Mouse (Mus musculus) hindbrain, postnatal 0 days (tissue): ENCODE measurements around the gene Treml2. TPM values are rescaled to one million over a fixed set of nuclear protein-coding genes. Genes with fewer than 3 reads are reported as not detected.
A peak's percentile ranks its signal among the peaks of the same experiment; 100 is the strongest.

Experiments used
- ATAC-seq: fragments of 200-750 bp; cut with Nextera tagmentation; 2 replicates; pipeline ENCODE4 v1.8.0; 2017; ENCODE audit warnings: mild to moderate bottlenecking, moderate TSS enrichment, moderate library complexity
- DNase-seq: peaks from one replicate; pipeline ENCODE4 v3.0.0-alpha.2; 2015; ENCODE audit warnings: low spot score
- H3K27ac ChIP-seq: fragments of 300-500 bp; sonication (generic); 2 replicates; pipeline ENCODE4 v1.5.1; 2014; ENCODE audit warnings: mild to moderate bottlenecking
- H3K27me3 ChIP-seq: fragments of 300-500 bp; sonication (generic); 2 replicates; pipeline ENCODE4 v1.6.1; 2014; ENCODE audit warnings: low read length, mixed read lengths; ENCODE audit not compliant: insufficient read depth
- H3K36me3 ChIP-seq: fragments of 300-500 bp; sonication (generic); 2 replicates; pipeline ENCODE4 v1.6.1; 2014; ENCODE audit warnings: low read length, mixed read lengths; ENCODE audit not compliant: insufficient read depth
- H3K4me1 ChIP-seq: fragments of 300-500 bp; sonication (generic); 2 replicates; pipeline ENCODE4 v1.6.1; 2014; ENCODE audit warnings: antibody characterized with exemption, low read length, mixed read lengths; ENCODE audit not compliant: insufficient read depth
- H3K4me2 ChIP-seq: fragments of 300-500 bp; sonication (generic); 2 replicates; pipeline ENCODE4 v1.6.1; 2014; ENCODE audit warnings: low read depth, mild to moderate bottlenecking, low read length, moderate library complexity, mixed read lengths
- H3K4me3 ChIP-seq: fragments of 300-500 bp; sonication (generic); 2 replicates; pipeline ENCODE4 v1.5.1; 2014; ENCODE audit warnings: low read length
- H3K9ac ChIP-seq: fragments of 300-500 bp; sonication (generic); replicated peaks from 2 replicates; pipeline ENCODE4 v1.6.1; 2014; ENCODE audit warnings: mild to moderate bottlenecking, low read length, moderate library complexity, mixed read lengths
- H3K9me3 ChIP-seq: fragments of 300-500 bp; sonication (generic); 2 replicates; pipeline ENCODE4 v1.6.1; 2016; ENCODE audit warnings: low read length, mixed read lengths
- CTCF ChIP-seq: IDR thresholded peaks from 2 replicates; pipeline ENCODE4 v1.5.1; 2016; ENCODE audit warnings: antibody characterized with exemption, control low read depth, low read depth
- WGBS: fragments of 180-500 bp; shearing (Covaris S2); extraction: QIAGEN DNeasy Blood & Tissue Kit; methylation state at CpG from one replicate; pipeline ENCODE4 v1.1.7; 2014; 5-methylcytosine and 5-hydroxymethylcytosine counted together
- polyA plus RNA-seq: library from polyadenylated mRNA; unstranded; fragments of >200 nt; fragmentation: Nextera tagmentation; extraction: Ambion mirVana; gene quantifications from 2 replicates; pipeline ENCODE4 v1.2.1, GENCODE M21; 2015
- total RNA-seq: library from RNA; depleted of rRNA; stranded (reverse); fragments of >200 nt; gene quantifications from 2 replicates; pipeline ENCODE4 v1.2.3, GENCODE M21; 2014

The Treml2 gene
- total and polyA plus RNA-seq, 2 experiments from 2014 or later, result 0.09 to 1.8 TPM

GRCm38 (mm10) chr17:48286765-48287164 is 12.5 kb upstream of the Treml2 start:
- H3K27ac ChIP-seq, result no peak overlapping the region
- 67% methylated on average over 1 of the region's 1 CpGs for WGBS
- no peaks in the 10 kb centered on the region for H3K36me3 ChIP-seq
- ATAC-seq, result no peak
- H3K27me3 ChIP-seq, result no peaks in the 10 kb centered on the region
- H3K9me3 ChIP-seq, result no peaks in the 10 kb centered on the region
- H3K4me2 ChIP-seq, result no peak overlapping the region
- H3K9ac ChIP-seq, result no peak overlapping the region
- H3K4me1 ChIP-seq, result no peaks in the 10 kb centered on the region
- no peak for TF ChIP-seq CTCF
- DNase-seq, result no peak
- no peak overlapping the region for H3K4me3 ChIP-seq

- TF ChIP-seq CTCF, result peak; percentile 27
- WGBS, result 65% methylated on average over 2 of the region's 2 CpGs
Observed at GRCm38 (mm10) chr17:48287276-48287675, 12.0 kb upstream of the Treml2 start.

DNA sequence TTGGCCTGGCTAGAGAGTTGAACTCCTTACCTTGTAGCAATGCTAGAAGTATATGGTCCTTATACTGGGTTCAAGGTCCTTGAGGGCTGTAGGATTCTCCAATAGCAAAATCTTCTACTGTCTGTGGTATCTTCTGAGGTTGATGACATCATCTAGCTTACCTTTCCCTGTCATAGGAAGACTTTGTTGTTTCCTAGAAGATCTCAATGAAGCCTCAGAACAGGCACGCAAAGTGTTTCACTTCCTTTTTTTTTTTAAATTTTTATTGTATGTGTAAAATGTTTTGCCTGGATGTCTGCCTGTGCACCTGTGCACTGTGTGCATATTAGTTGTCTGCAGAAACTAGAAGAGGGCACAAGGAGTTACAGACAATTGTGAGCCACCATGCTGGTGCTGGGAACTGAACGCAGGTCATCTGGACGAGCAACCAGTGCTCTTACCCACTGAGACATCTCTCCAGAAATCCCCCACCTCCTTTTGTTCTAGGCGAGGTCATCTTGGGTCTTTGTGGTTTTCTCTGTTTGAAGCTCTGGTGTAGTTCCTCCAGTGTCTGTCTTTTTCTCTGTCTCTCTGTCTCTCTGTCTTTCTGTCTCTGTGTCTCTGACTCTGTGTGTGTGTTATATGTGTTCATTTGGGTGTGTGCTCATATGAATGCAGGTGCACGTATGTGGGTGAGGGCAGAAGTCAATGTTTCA is 5.7 kb upstream of the Treml2 start:
- Histone ChIP-seq H3K27ac (no peak overlapping the region), H3K27me3 (no peaks in the 10 kb centered on the region), H3K36me3 (no peaks in the 10 kb centered on the region), H3K9me3 (no peaks in the 10 kb centered on the region), H3K4me2 (no peak overlapping the region), H3K4me1 (no peaks in the 10 kb centered on the region), H3K4me3 (no peak overlapping the region), H3K9ac (no peak overlapping the region)
- ATAC-seq, result no peak
- TF ChIP-seq CTCF, result no peak
- no peak for DNase-seq
- 87% methylated on average over 5 of the region's 5 CpGs for WGBS

More at GRCm38 (mm10) chr17:48287276-48287675, 12.0 kb upstream of the Treml2 start:
- DNase-seq (no peak), ATAC-seq (no peak)
- H3K27ac ChIP-seq, result no peak overlapping the region
- no peak overlapping the region for H3K9ac ChIP-seq
- H3K27me3 ChIP-seq, result no peaks in the 10 kb centered on the region
- no peak overlapping the region for H3K4me2 ChIP-seq
- H3K9me3 ChIP-seq, result no peaks in the 10 kb centered on the region
- no peaks in the 10 kb centered on the region for H3K4me1 ChIP-seq
- no peak overlapping the region for H3K4me3 ChIP-seq
- no peaks in the 10 kb centered on the region for H3K36me3 ChIP-seq

DNA sequence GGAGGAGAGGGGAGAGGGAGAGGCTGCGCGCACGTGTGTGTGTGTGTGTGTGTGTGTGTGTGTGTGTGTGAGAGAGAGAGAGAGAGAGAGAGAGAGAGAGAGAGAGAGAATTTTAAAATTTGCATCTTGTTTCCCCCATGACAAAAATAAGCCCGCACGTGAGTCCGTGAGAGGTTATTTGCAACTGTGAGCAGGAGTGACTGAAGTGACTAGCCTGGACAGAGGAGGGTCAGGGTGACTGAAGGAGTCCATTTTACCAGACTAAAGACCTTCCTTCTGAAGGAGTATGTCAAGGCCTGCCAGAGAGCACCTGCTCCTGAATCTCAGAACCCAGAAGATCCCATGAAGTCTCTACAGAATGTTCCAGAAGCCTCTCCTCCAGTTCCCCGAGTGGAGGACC is 458 bp downstream of the Treml2 start:
- TF ChIP-seq CTCF, result no peak
- no peaks in the 10 kb centered on the region for H3K27me3 ChIP-seq
- no peak overlapping the region for H3K27ac ChIP-seq
- DNase-seq, result no peak
- H3K9me3 ChIP-seq, result no peaks in the 10 kb centered on the region
- 57% methylated on average over 6 of the region's 7 CpGs for WGBS
- H3K9ac ChIP-seq, result no peak overlapping the region
- H3K4me2 ChIP-seq, result no peak overlapping the region
- ATAC-seq, result no peak
- no peaks in the 10 kb centered on the region for H3K4me1 ChIP-seq
- H3K36me3 ChIP-seq, result no peaks in the 10 kb centered on the region
- no peak overlapping the region for H3K4me3 ChIP-seq

DNA sequence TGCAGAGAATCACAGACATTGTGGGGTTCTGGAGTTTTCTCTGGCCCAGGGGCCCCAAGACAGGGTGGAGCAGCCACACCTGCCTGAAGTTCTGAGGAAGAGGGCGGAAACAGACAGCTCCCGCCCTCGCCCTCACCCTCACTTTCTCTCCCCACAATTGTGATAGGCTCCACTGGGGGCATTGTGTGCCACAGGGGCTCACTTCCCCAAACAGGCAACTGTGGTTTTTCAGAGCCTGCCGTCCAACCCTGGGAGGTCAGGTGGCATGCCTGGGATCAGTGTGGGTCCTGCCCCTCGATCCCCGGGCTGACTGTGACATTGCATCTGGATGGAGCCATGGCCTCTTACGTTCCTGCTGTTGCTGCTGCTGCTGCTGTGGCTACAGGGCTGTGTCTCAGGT is 901 bp downstream of the Treml2 start:
- H3K36me3 ChIP-seq, result no peaks in the 10 kb centered on the region
- no peak overlapping the region for H3K4me2 ChIP-seq
- ATAC-seq (no peak), DNase-seq (no peak)
- H3K27ac ChIP-seq, result no peak overlapping the region
- WGBS, result 70% methylated on average over 7 of the region's 7 CpGs
- no peaks in the 10 kb centered on the region for H3K9me3 ChIP-seq
- H3K4me3 ChIP-seq, result no peak overlapping the region
- H3K4me1 ChIP-seq, result no peaks in the 10 kb centered on the region
- no peak overlapping the region for H3K9ac ChIP-seq
- H3K27me3 ChIP-seq, result no peaks in the 10 kb centered on the region
- TF ChIP-seq CTCF, result no peak

- Histone ChIP-seq H3K4me1 (no peaks in the 10 kb centered on the region), H3K27me3 (no peaks in the 10 kb centered on the region), H3K36me3 (no peaks in the 10 kb centered on the region), H3K27ac (no peak overlapping the region), H3K4me2 (no peak overlapping the region), H3K9ac (no peak overlapping the region), H3K4me3 (no peak overlapping the region), H3K9me3 (no peaks in the 10 kb centered on the region)
- DNase-seq (no peak), ATAC-seq (no peak)
- 81% methylated on average over 9 of the region's 9 CpGs for whole genome bisulfite sequencing
- TF ChIP-seq CTCF, result no peak
Observed at GRCm38 (mm10) chr17:48300861-48301260, 1.6 kb downstream of the Treml2 start.

- no peak overlapping the region for H3K4me2 ChIP-seq
- no peak for DNase-seq
- H3K4me3 ChIP-seq, result no peak overlapping the region
- 89% methylated on average over 5 of the region's 5 CpGs for WGBS
- no peaks in the 10 kb centered on the region for H3K36me3 ChIP-seq
- ATAC-seq, result no peak
- no peak for TF ChIP-seq CTCF
- H3K27ac ChIP-seq, result no peak overlapping the region
- no peaks in the 10 kb centered on the region for H3K4me1 ChIP-seq
- H3K9ac ChIP-seq, result no peak overlapping the region
- no peaks in the 10 kb centered on the region for H3K27me3 ChIP-seq
- no peaks in the 10 kb centered on the region for H3K9me3 ChIP-seq
Observed at GRCm38 (mm10) chr17:48301792-48302191, 2.5 kb downstream of the Treml2 start.
